ENCODE assay signal across 8 mouse cellular contexts in genomic region chr3:83706531-83707243, GRCm38 (mm10). TPM values are rescaled to one million over a fixed set of nuclear protein-coding genes. Genes with fewer than 3 reads are reported as not detected.
DNase-seq lines count a peak whose midpoint lies in the region; ATAC-seq and TF ChIP-seq lines count a peak whose summit lies in the region.

No protein-coding gene starts in this region.

- 0 out of 2 replicates have a peak overlapping the region, but pooled peaks have one; percentile 32 for H3K27ac ChIP-seq in gastrocnemius, adult 2 months

- intact Hi-C loops in gastrocnemius, adult 2 months (cut with DNase I): loop anchor here (5.0 kb wide), 1 partner anchor 419 kb away; no protein-coding TSS in a partner anchor
- intact Hi-C loops in gastrocnemius, postnatal 14 days (cut with DNase I; ENCODE audit: low total_unique reads): no loop called here

- POLR2A ChIA-PET in Patski (lab: Charles Lee): interaction anchor here (0.7 kb wide), 1 partner anchor 462 kb away, joined by 3 read pairs; no protein-coding TSS in a partner anchor

- H3K4me3 ChIP-seq in gastrocnemius, adult 2 months: no peak overlapping the region

- in situ Hi-C loops in Patski (cut with MboI; ENCODE audit: low pct_unique_long_range_greater_than_20kb): loop anchor here (10.0 kb wide), 1 partner anchor 302 kb away; no protein-coding TSS in a partner anchor

- DNase-seq in gastrocnemius, adult 2 months: peak; percentile 40
- DNase-seq in gastrocnemius, postnatal 14 days: no peak
- no peak for DNase-seq in Patski (ENCODE audit: low read depth, low spot score)
- peak; percentile 38 for DNase-seq in kidney, adult 9 months
- DNase-seq in frontal cortex, postnatal 25 days (ENCODE audit: low spot score in 2 of 2): no peak
- DNase-seq in layer of hippocampus, adult 9-10 months (ENCODE audit: low spot score): no peak
- no peak for DNase-seq in spleen, postnatal 10 days (ENCODE audit: low spot score in 2 of 2)

- no peak for ATAC-seq in Patski
- ATAC-seq in megakaryocyte progenitor cell, adult 5-6 weeks (replicated peaks; ENCODE audit: poor library complexity): peak; percentile 84

- peaks cover 38% of the 10 kb centered on the region for H3K27me3 ChIP-seq in Patski

- peak; percentile 47 for TF ChIP-seq CTCF in gastrocnemius, adult 2 months (IDR thresholded peaks at IDR 0.05)
- TF ChIP-seq CTCF in Patski (IDR thresholded peaks at IDR 0.05): peak; percentile 38

- CTCF ChIA-PET in Patski (lab: Charles Lee): interaction anchor here (1.0 kb wide), 1 partner anchor 25 kb away, joined by 3 read pairs; no protein-coding TSS in a partner anchor

RNA-seq across cellular contexts. Expression of gene Sfrp2, which starts 59.4 kb away (rescaled TPM):
- total RNA-seq in gastrocnemius, adult 2 months (2021): 1 to 10 TPM; 1.2 to 7.1 TPM
- total RNA-seq in gastrocnemius, postnatal 14 days (2021): 10 to 100 TPM in 1 of 2 experiments, 1 to 10 TPM in 1; 8.8 to 14.3 TPM
- 0.23 TPM for polyA plus RNA-seq in Patski (2021)
- total RNA-seq in megakaryocyte progenitor cell, adult 5-6 weeks (2015): not detected in 2 replicates
- not detected in 2 replicates for total RNA-seq in megakaryocyte progenitor cell, adult 5-6 weeks (2017)

Comparison
In these comparisons a context has a peak if more than half of its experiments do, and no peak if none do; other contexts are left out.
1. DNase-seq: peak in gastrocnemius, adult 2 months (single experiment) and kidney, adult 9 months (single experiment); none in gastrocnemius, postnatal 14 days (single experiment), Patski (single experiment), frontal cortex, postnatal 25 days (0 of 2), layer of hippocampus, adult 9-10 months (single experiment) and spleen, postnatal 10 days (0 of 2).